Mouse (Mus musculus) neural tube, embryonic 10.5 days (tissue): ENCODE data around the gene Rspo3.

Experiments used
- DNase-seq: peaks from one replicate; pipeline ENCODE4 v3.0.0-alpha.2; 2017; ENCODE audit warnings: low spot score; ENCODE audit errors: extremely low spot score

Rspo3 gene

DNA sequence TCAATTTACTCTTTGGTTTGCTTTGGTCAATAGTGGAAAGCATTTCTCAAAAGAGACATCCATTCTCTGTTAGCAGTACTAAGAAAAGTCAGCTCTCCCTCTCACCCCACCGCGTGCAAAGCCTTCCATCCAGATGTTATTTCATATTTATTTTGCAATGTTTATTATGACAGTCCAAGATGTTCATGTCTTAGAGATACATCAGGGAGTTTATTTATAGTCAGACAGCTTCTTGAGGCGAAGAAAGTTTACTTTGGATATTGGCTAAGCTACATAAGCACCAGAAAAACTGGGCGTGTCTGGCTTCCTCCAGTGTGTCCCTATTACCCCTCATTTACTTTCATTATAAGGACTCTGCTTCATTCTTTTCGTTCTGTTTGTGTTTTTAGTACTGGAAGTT lies 94.4 kb downstream of the Rspo3 start:
- no peak for DNase-seq

- DNase-seq: no peak
Measured at GRCm38 (mm10) chr10:29432935-29433453, 102.7 kb downstream of the Rspo3 start.

- DNase-seq: no peak
Measured at GRCm38 (mm10) chr10:29426660-29427059, 109.0 kb downstream of the Rspo3 start.

DNA sequence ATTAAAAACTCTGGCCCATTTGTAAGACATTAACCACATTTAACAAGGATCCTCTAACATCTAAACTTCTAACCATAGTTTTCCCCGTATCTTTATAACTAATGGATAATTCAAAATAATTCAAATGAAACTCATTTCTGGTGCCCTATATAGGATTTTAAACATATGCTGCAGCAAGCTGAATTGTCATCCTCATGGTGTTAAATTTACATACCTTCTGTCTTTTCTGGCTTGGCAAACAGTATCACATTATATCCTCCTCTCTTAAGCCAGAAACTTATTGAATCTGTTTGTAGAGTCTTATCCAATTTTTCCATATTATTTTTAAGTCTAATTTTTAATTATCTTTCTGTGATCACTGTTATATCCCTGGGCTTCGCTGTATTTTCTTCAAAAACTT lies 111.1 kb downstream of the Rspo3 start:
- DNase-seq: no peak

DNA sequence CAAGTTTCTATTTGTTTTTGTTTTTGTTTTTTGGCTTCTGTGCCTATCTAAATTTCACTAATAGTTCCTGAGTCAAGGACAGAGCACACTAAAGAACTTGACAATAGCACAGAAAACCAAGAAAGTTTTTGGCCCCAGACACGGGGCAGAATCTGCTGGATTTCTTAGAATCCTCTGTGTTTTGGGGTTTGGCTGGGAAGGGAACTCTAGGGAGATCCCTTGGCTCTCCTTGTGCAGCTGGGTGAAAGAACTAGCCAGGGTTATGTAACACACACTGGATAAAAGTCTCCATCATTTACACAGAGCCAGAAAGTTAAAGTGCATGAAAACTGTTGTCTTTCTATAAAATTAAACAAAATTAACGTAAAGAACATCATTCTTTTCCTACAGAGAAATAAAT lies 121.3 kb downstream of the Rspo3 start:
- DNase-seq: no peak

- no peak for DNase-seq
Measured at GRCm38 (mm10) chr10:29402656-29403268, 132.9 kb downstream of the Rspo3 start.
